Mouse (Mus musculus): ENCODE results near the gene Crk.

GRCm38 (mm10) chr11:75632921-75633320 lies 46.1 kb upstream of the Crk start:
- no peak for TF ChIP-seq CTCF (IDR thresholded peaks at IDR 0.05; ENCODE audit: borderline replicate concordance, extremely low read depth, insufficient read depth, insufficient read length)
- TF ChIP-seq POLR2A (IDR thresholded peaks at IDR 0.05; ENCODE audit: borderline replicate concordance, extremely low read depth, insufficient read depth, insufficient read length, poor library complexity, severe bottlenecking) = no peak

Measured in brain, embryonic 14.5 days (tissue).